Mouse (Mus musculus) brown adipose tissue, adult 24 weeks (tissue): ENCODE data around the gene Sh3gl3. TPM values are rescaled to one million over a fixed set of nuclear protein-coding genes. Genes with fewer than 3 reads are reported as not detected.

Source experiments
- H3K27ac ChIP-seq: fragments of 200-500 bp; replicated peaks from 2 replicates; pipeline ENCODE4 v1.5.1; 2012; ENCODE audit warnings: low read depth, mild to moderate bottlenecking, low read length
- H3K4me1 ChIP-seq: fragments of 200-500 bp; 2 replicates; pipeline ENCODE4 v1.6.1; 2012; ENCODE audit warnings: low read length, mixed read lengths; ENCODE audit not compliant: control insufficient read depth, insufficient read depth, insufficient read length
- H3K4me3 ChIP-seq: fragments of 200-500 bp; 2 replicates; pipeline ENCODE4 v1.5.1; 2012; ENCODE audit warnings: low read depth, mild to moderate bottlenecking, low read length, moderate library complexity; ENCODE audit not compliant: insufficient read depth
- polyA plus RNA-seq: library from polyadenylated mRNA; stranded (reverse); fragments of >200 nt; gene quantifications from 2 replicates; pipeline ENCODE4 v1.2.4, GENCODE M21; 2012; ENCODE audit not compliant: missing spikeins, insufficient read depth, insufficient read length

Gene Sh3gl3
- polyA plus RNA-seq, 1 experiment, result 1.9 TPM

- H3K4me3 ChIP-seq, result no peak overlapping the region
- H3K4me1 ChIP-seq, result no peaks in the 10 kb centered on the region
- no peak overlapping the region for H3K27ac ChIP-seq
Observed at GRCm38 (mm10) chr7:82221380-82221933, 47.8 kb downstream of the Sh3gl3 start.

GRCm38 (mm10) chr7:82223906-82224846 is 50.5 kb downstream of the Sh3gl3 start:
- Histone ChIP-seq H3K4me3 (no peak overlapping the region), H3K4me1 (no peaks in the 10 kb centered on the region), H3K27ac (no peak overlapping the region)

GRCm38 (mm10) chr7:82233201-82233600 is 59.6 kb downstream of the Sh3gl3 start:
- H3K27ac ChIP-seq, result no peak overlapping the region
- 0 out of 2 replicates have a peak, but pooled peaks cover 2% of the 10 kb centered on the region for H3K4me1 ChIP-seq
- H3K4me3 ChIP-seq, result no peak overlapping the region

- Histone ChIP-seq H3K4me3 (no peak overlapping the region), H3K4me1 (0 out of 2 replicates have a peak, but pooled peaks cover 2% of the 10 kb centered on the region), H3K27ac (no peak overlapping the region)
Observed at GRCm38 (mm10) chr7:82234010-82234897, 60.6 kb downstream of the Sh3gl3 start.

GRCm38 (mm10) chr7:82234898-82235290 is 61.3 kb downstream of the Sh3gl3 start:
- H3K4me3 ChIP-seq, result no peak overlapping the region
- 0 out of 2 replicates have a peak, but pooled peaks cover 2% of the 10 kb centered on the region for H3K4me1 ChIP-seq
- H3K27ac ChIP-seq, result no peak overlapping the region

- Histone ChIP-seq H3K4me1 (0 out of 2 replicates have a peak, but pooled peaks cover 2% of the 10 kb centered on the region), H3K27ac (no peak overlapping the region), H3K4me3 (no peak overlapping the region)
Observed at GRCm38 (mm10) chr7:82235486-82235885, 61.8 kb downstream of the Sh3gl3 start.

- 0 out of 2 replicates have a peak, but pooled peaks cover 2% of the 10 kb centered on the region for H3K4me1 ChIP-seq
- no peak overlapping the region for H3K4me3 ChIP-seq
- no peak overlapping the region for H3K27ac ChIP-seq
Observed at GRCm38 (mm10) chr7:82236152-82236898, 62.7 kb downstream of the Sh3gl3 start.

- H3K4me1 ChIP-seq, result 0 out of 2 replicates have a peak, but pooled peaks cover 2% of the 10 kb centered on the region
- H3K4me3 ChIP-seq, result no peak overlapping the region
- H3K27ac ChIP-seq, result no peak overlapping the region
Observed at GRCm38 (mm10) chr7:82236899-82237162, 63.2 kb downstream of the Sh3gl3 start.

- Histone ChIP-seq H3K4me1 (no peaks in the 10 kb centered on the region), H3K4me3 (no peak overlapping the region)
Observed at GRCm38 (mm10) chr7:82240424-82241240, 67.0 kb downstream of the Sh3gl3 start.

GRCm38 (mm10) chr7:82244701-82245100 is 71.1 kb downstream of the Sh3gl3 start:
- H3K4me1 ChIP-seq, result no peaks in the 10 kb centered on the region
- no peak overlapping the region for H3K27ac ChIP-seq
- no peak overlapping the region for H3K4me3 ChIP-seq

More at GRCm38 (mm10) chr7:82240424-82241240, 67.0 kb downstream of the Sh3gl3 start:
- H3K27ac ChIP-seq, result no peak overlapping the region

- Histone ChIP-seq H3K27ac (no peak overlapping the region), H3K4me3 (no peak overlapping the region), H3K4me1 (no peaks in the 10 kb centered on the region)
Observed at GRCm38 (mm10) chr7:82248953-82249695, 75.5 kb downstream of the Sh3gl3 start.

- Histone ChIP-seq H3K4me3 (no peak overlapping the region), H3K4me1 (no peaks in the 10 kb centered on the region), H3K27ac (no peak overlapping the region)
Observed at GRCm38 (mm10) chr7:82253309-82253708, 79.7 kb downstream of the Sh3gl3 start.

GRCm38 (mm10) chr7:82256936-82257335 is 83.3 kb downstream of the Sh3gl3 start:
- Histone ChIP-seq H3K4me1 (no peaks in the 10 kb centered on the region), H3K27ac (no peak overlapping the region), H3K4me3 (no peak overlapping the region)
